Mouse (Mus musculus) liver, embryonic 14.5 days (tissue): ENCODE data around the gene Axdnd1.

ENCODE experiments used
- CTCF ChIP-seq: IDR thresholded peaks from 2 replicates; pipeline ENCODE4 v1.5.1; 2016; ENCODE audit warnings: antibody characterized with exemption, low read depth, control low read depth
- EP300 ChIP-seq: IDR thresholded peaks from 2 replicates; pipeline ENCODE4 v1.6.1; 2016; ENCODE audit warnings: antibody characterized with exemption, low read depth

DNA sequence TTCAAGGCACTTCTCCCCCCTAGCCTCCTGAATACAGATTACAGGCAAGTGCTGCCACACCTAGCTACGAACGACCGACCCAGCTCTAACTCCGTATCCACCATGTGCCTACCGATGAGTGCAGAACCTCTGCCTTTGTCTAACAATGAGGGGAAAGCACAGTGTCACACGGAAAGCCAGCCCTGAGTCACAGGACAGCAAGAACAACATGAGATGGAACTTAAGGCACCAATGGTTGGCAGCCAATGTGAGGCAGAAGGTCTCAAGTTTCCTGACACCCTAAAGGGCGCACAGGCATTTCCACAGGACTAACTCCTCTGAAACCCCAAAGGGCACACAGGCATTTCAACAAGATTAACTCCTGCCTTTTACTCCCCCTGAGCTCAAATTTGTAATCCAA lies 28.1 kb upstream of the Axdnd1 start:
- TF ChIP-seq CTCF = no peak
- no peak for TF ChIP-seq EP300
